Mouse (Mus musculus): ENCODE measurements around the gene Dnase1.
A peak's percentile ranks its signal among the peaks of the same experiment; 100 is the strongest.
"Not testable (repeated sequence)": the region's sequence is repeated elsewhere in the genome, so short reads cannot be mapped to it uniquely, and the experiment has no call there.

Dnase1 gene

DNA sequence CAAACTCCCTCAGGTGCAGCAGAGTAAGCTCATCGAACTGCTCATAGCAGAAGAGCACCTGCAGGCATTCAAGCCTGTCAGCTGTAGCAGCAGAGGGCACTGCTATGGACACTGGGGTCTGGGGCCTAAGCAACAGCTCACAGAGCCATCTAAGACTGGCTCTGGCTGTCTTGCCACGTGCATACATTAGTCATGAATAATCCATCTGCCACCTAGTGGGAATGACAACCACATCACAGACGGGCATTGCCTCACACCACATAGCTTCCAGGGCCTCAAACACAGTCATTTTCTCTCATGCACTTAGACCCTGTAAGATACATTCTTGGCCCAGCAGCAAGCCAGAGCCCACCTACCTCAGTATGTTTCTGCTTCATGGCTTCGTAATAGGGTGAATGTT lies 8.8 kb downstream of the Dnase1 start:
- no peak for DNase-seq (ENCODE audit: low spot score)

- no peak for DNase-seq (ENCODE audit: low spot score)
Measured at GRCm38 (mm10) chr16:4052601-4053000, 15.9 kb downstream of the Dnase1 start.

DNA sequence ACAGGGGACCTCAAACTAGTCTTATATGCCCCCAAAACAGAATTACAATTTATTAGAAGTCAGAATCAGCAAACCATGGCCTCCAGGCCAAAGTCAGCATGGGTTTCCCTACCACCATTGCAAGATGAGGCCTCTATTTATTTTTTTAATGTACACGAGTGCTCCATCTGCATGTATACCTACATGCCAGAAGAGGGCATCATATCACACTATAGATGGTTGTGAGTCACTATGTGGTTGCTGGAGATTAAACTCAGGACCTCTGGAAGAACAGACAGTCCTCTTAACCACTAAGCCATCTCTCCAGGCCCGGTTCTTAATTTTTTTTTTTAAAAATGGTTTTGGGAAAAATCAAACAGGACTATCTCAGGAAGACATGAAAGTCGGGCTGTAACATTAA lies 17.1 kb downstream of the Dnase1 start:
- no peak for DNase-seq (ENCODE audit: low spot score)

GRCm38 (mm10) chr16:4064945-4065344 lies 28.2 kb downstream of the Dnase1 start:
- DNase-seq (ENCODE audit: low spot score), result no peak

DNA sequence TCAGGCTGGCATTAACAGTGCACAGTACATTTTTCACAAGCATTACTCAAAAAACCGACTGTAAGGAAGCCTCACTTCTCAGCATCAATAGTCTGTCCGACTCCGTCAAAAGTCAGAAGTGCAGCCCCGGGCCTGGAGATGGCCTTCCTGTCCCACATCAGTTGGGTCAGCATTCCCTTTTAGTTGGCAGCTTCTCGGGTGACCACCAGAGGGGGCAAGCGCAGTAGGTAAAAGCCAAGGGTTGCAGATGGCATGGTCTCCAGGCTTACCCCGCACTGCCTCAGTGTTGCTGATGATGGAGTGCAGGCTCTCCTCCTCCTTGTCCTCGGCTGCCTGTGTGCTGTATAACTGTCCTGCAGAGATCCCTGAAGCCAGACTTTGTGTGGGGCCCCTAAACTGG lies 31.8 kb downstream of the Dnase1 start:
- DNase-seq (ENCODE audit: low spot score), result no peak

GRCm38 (mm10) chr16:4074297-4074696 lies 37.6 kb downstream of the Dnase1 start:
- DNase-seq (ENCODE audit: low spot score), result no peak

DNA sequence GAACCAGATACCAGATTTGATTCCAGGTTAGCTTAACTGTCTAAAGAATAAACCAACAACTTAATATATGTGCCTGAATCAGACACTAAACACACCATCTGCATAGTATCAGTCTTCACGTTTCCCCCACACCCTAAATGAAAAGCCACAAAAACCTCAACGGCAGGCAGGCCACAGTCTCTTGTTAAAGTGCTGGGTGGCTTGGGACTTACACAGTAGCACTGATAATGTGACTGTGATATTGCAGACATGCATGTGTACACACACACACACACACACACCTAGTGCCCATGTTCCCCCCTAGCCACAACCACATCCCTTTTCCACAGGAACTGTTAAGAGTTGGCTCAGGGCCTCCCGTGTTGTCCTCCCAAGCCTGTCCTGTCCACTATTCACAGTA lies 38.1 kb downstream of the Dnase1 start:
- DNase-seq (ENCODE audit: low spot score), result no peak

GRCm38 (mm10) chr16:4077384-4078061 lies 40.8 kb downstream of the Dnase1 start, which contains the start of gene Trap1:
TSS of gene Trap1 (minus strand) at chr16:4077827.
- peak; percentile 92 for DNase-seq (ENCODE audit: low spot score)

DNA sequence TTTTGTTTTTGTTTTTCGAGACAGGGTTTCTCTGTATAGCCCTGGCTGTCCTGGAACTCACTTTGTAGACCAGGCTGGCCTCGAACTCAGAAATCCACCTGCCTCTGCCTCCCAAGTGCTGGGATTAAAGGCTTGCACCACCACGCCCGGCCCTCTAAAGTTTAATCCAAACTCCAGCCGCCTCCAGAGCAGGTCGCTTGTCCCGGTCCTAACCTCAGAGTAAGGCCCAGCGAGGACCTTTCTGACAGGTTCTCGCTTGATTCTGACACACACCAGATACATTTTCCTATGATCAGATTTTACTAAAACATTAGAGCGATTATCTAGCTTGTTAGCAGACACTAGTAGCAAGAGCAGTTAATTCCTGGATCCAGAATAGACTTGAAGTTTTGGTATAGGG lies 41.6 kb downstream of the Dnase1 start:
- not testable (repeated sequence) for DNase-seq (ENCODE audit: low spot score)

DNA sequence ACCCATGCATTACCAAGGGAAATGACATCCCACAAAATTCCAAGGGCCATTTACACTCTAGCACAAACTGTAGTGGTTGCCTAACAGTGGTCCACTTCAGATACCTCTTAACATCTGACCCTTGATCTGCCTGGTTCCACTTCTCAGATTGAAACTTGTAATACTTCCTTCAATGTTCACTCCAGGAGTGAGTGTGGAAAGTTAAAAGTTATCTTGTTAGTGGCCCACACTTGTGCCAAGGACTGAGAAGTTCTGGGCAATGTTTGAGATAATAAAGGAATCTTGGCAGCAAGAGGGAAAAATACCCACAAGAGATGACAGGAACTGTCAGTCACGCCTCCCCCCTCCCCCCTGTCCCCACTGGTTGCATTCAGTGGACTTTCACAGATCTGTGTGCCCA lies 42.9 kb downstream of the Dnase1 start:
- DNase-seq (ENCODE audit: low spot score), result no peak

DNA sequence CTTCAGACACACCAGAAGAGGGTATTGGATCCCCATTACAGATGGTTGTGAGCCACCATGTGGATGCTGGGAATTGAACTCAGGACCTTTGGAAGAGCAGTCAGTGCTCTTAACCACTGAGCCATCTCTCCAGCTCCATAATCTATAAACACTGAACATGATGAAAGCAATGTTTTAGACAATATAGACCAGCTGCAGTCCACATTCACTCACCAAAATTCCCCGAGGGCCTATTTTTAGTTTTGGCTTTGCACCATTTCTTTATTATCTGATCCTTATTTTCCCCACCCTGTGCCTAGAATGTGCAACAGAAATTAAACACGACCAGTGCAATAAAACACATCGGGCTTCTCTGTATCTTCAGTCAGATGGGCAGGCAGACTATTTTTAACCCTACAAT lies 43.7 kb downstream of the Dnase1 start:
- not testable (repeated sequence) for DNase-seq (ENCODE audit: low spot score)

DNA sequence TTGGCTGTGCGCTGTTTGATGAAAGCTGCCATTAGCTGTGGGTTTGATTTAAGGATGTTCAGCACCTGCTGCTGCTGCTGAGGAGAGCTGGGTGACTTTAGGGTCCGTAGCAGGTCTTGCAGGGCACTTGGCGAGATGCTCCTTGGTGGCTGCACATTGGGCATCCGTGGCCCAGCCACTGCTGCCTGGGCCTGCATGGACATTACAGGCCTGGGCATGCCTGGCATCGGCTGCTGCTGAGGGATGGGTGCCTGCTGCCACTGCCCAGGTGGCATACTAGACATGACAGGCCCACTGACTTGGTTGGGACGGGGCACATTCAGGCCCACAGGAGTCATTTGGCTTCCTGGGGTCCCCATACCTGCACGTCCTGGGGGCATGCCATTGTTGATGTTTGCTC lies 48.3 kb downstream of the Dnase1 start:
- no peak for DNase-seq (ENCODE audit: low spot score)

- no peak for DNase-seq (ENCODE audit: low spot score)
Measured at GRCm38 (mm10) chr16:4085851-4086387, 49.2 kb downstream of the Dnase1 start.

DNA sequence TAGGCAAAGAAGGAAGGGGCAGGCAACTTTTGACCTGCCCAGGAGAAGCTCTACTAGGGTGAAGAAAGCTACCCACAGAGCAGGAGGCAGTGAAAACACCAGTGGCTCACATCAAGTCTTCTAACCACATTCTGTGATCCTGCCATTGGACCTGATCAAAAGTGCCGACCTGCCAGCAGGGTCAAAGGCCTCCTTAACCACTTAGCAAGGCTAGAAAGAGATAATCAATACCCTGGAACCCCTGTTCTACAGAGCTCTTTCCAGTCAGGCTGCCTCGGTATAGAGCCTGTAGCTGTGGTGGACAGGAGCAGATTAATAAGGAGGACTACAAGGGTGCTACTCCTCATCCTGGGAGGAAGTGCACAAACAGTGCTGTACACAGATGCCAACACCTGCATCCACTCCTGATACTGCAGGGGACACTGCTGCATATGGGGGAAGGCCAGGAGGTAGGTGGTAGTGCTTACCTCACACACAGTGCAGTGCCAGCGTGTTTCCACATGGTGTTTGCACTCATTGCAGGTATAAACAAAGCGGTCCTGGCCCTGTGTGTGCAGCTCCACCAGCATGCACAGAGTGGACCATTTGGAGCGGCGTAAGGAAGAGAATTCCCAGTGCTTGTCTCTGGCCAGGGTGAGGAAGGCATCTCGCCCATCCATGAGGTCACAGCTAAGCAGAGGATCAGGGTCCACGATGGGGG lies 50.6 kb downstream of the Dnase1 start:
- DNase-seq (ENCODE audit: low spot score), result no peak
